Mouse (Mus musculus) midbrain, embryonic 13.5 days (tissue): ENCODE measurements around the gene Sarm1. TPM values are rescaled to one million over a fixed set of nuclear protein-coding genes. Genes with fewer than 3 reads are reported as not detected.
"Not testable (repeated sequence)": the region's sequence is repeated elsewhere in the genome, so short reads cannot be mapped to it uniquely, and the experiment has no call there.

Experiments used
- ATAC-seq: fragments of 200-750 bp; cut with Nextera tagmentation; 2 replicates; pipeline ENCODE4 v1.8.0; 2017; ENCODE audit warnings: mild to moderate bottlenecking, moderate TSS enrichment, moderate library complexity
- H3K27ac ChIP-seq: fragments of 300-500 bp; sonication (generic); 2 replicates; pipeline ENCODE4 v1.5.1; 2015; ENCODE audit warnings: inconsistent platforms, mild to moderate bottlenecking, moderate library complexity
- H3K27me3 ChIP-seq: fragments of 300-500 bp; sonication (generic); 2 replicates; pipeline ENCODE4 v1.6.1; 2015; ENCODE audit warnings: mild to moderate bottlenecking, inconsistent platforms
- H3K36me3 ChIP-seq: fragments of 300-500 bp; sonication (generic); 2 replicates; pipeline ENCODE4 v1.6.1; 2015; ENCODE audit warnings: mild to moderate bottlenecking, inconsistent platforms
- H3K4me1 ChIP-seq: fragments of 300-500 bp; sonication (generic); replicated peaks from 2 replicates; pipeline ENCODE4 v1.6.1; 2015; ENCODE audit warnings: inconsistent platforms
- H3K4me2 ChIP-seq: fragments of 300-500 bp; sonication (generic); replicated peaks from 2 replicates; pipeline ENCODE4 v1.6.1; 2015; ENCODE audit warnings: moderate library complexity, mild to moderate bottlenecking, inconsistent platforms
- H3K4me3 ChIP-seq: fragments of 300-500 bp; sonication (generic); replicated peaks from 2 replicates; pipeline ENCODE4 v1.5.1; 2015; ENCODE audit warnings: mild to moderate bottlenecking, inconsistent platforms
- H3K9ac ChIP-seq: fragments of 300-500 bp; sonication (generic); replicated peaks from 2 replicates; pipeline ENCODE4 v1.6.1; 2015; ENCODE audit warnings: mild to moderate bottlenecking, inconsistent platforms
- H3K9me3 ChIP-seq: fragments of 300-500 bp; sonication (generic); 2 replicates; pipeline ENCODE4 v1.6.1; 2016; ENCODE audit warnings: mild to moderate bottlenecking, inconsistent platforms
- WGBS: fragments of 180-500 bp; shearing (Covaris S2); methylation state at CpG from one replicate; pipeline ENCODE4 v1.1.7; 2015; 5-methylcytosine and 5-hydroxymethylcytosine counted together
- polyA plus RNA-seq: library from polyadenylated mRNA; unstranded; fragments of >200 nt; fragmentation: Nextera tagmentation; extraction: Ambion mirVana; gene quantifications from 2 replicates; pipeline ENCODE4 v1.2.1, GENCODE M21; 2015

The Sarm1 gene
- polyA plus RNA-seq, result 41.4 and 47.8 TPM in 2 replicates

DNA sequence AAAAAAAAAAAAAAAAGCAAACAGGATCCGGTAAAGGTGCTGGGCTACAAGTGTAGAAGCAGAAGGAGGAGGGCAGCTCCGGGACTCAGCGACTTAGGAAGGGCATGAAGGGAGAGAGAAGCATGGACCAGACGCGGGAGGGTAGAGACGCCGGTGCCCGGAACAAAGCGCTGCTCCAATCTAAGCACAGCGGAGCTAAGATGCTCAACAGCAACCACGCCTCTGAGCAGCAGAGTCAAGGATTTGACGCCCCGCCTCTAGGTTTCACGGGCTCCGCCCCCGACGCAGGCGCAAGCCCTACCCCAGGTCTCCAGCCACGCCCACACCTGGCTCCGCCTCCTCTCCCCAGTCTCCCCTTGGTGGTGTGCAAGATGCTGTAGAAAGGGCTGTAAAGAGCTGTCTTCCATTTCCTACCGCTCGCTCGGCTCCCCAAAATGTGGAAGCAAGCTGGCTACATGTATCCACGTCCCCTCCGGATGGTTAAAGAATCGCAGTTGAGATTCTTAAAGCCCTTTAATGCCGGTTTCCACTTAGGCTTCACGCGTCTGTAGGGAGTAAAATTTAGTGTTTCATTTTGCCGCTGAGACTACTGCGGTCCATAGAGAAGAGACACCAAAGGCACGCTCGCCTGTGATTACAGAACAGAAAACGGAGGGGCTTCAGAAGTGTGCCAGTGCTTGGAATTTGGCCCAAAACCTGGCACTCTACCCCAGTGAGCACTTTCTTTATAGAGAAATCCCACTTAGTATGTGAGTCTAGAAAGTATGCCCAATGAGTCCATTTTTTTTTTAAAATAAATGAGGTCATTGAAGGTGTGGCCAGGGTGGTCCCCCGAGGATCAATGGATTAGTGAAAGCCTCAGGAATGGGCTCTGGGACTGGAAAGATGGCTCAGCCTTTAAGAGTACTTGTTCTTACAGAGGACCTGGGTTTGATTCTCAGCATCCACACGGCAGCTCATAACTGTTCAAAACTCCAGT, at the start of gene Sarm1:
Sarm1 (minus strand) TSS at position 211 of the 979 bp plus-strand sequence.
- peak; percentile 96 for ATAC-seq
- no peaks in the 10 kb centered on the region for H3K36me3 ChIP-seq
- H3K27ac ChIP-seq, result peak within 1 kb of the TSS; percentile 95
- H3K4me1 ChIP-seq, result peaks cover 41% of the 10 kb centered on the region
- H3K9me3 ChIP-seq, result no peaks in the 10 kb centered on the region
- H3K4me3 ChIP-seq, result peak within 1 kb of the TSS; percentile 88
- peak within 1 kb of the TSS; percentile 77 for H3K4me2 ChIP-seq
- WGBS, result 3% methylated on average over 36 of the region's 36 CpGs
- H3K27me3 ChIP-seq, result peaks cover 16% of the 10 kb centered on the region; the same call in 1 of the 2 replicates
- H3K9ac ChIP-seq, result peak within 1 kb of the TSS; percentile 77

DNA sequence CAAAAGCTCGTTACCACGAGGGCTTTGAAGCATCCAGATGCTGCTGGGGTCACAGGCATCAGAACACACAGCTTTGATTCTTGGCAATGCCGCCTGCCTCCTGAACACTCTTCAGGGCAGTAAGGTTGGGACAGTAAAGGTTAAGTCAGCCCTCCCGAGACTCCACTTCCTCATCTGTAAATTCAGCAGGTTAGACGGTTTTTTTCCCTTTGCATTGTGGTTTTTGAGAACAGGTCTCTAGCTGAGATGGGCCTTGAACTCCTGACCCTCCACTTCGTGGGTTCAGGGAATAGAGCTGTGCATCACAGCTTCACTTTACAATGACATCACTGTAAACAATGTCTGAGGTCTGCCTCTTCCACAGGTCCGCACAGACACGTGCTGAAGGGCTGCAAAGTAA, 47.6 kb upstream of the Sarm1 start:
- no peak for ATAC-seq

DNA sequence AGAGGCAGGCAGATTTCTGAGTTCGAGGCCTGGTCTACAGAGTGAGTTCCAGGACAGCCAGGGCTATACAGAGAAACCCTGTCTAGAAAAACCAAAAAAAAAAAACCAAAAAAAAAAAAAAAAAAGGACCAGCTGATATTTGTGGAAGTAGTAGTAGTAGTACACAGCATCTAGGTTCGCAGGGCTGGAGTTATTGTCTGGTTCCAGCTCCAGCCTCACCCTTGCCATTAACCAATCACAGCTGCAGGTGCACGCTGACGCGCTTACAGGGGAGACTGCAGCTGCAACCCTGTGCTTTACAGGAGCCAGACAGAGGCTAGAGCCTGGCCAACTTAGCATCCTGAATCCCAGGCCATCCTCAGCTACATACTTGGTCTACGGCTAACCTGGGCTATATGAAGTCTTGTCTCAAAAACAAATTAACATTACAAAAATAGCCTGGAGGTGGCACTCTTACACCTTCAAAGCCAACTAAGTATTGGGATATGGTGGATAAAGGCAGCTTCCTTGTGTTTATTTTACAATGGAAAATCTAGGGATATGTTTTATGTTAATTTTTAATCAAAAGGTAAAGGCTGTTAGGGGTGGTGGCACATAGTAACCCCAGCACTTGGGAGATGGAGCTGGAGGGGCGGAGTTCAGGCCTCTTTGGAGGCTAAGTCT, 47.0 kb upstream of the Sarm1 start:
- Histone ChIP-seq H3K27me3 (no peaks in the 10 kb centered on the region), H3K36me3 (peaks cover 36% of the 10 kb centered on the region), H3K9ac (no peak overlapping the region), H3K4me3 (no peak overlapping the region), H3K4me2 (no peak overlapping the region), H3K9me3 (no peaks in the 10 kb centered on the region), H3K4me1 (peaks cover 11% of the 10 kb centered on the region), H3K27ac (no peak overlapping the region)
- WGBS, result 97% methylated on average over 7 of the region's 7 CpGs
- ATAC-seq, result no peak

More for the DNA sequence above, 47.6 kb upstream of the Sarm1 start:
- Histone ChIP-seq H3K36me3 (peaks cover 30% of the 10 kb centered on the region), H3K27me3 (no peaks in the 10 kb centered on the region), H3K27ac (no peak overlapping the region), H3K4me1 (peaks cover 17% of the 10 kb centered on the region), H3K4me2 (no peak overlapping the region), H3K9me3 (no peaks in the 10 kb centered on the region), H3K9ac (no peak overlapping the region), H3K4me3 (no peak overlapping the region)
- 80% methylated on average over 8 of the region's 8 CpGs for WGBS

DNA sequence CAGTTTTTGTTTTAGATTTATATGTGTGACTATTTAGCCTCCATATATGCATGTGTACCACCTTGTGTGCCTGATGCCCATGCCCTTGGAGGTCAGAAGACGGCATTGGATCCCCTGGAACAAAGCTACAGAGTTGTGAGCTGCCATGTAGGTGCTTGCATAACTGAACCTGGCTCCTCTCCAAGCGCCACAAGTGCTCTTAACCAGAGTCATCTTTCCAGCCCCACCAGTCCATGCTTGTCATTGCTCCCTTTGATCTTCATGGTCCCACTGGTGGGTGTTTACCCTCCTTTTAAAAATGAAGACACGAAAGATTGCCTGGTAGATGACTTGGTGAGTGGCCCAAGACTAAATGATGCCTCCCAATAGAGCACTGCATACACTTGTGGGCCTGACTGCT, 42.8 kb upstream of the Sarm1 start:
- H3K36me3 ChIP-seq, result peaks cover 45% of the 10 kb centered on the region
- H3K4me3 ChIP-seq, result no peak overlapping the region
- 83% methylated on average over 3 of the region's 3 CpGs for WGBS
- no peak overlapping the region for H3K9ac ChIP-seq
- H3K27me3 ChIP-seq, result no peaks in the 10 kb centered on the region
- ATAC-seq, result no peak
- H3K27ac ChIP-seq, result no peak overlapping the region
- no peak overlapping the region for H3K4me2 ChIP-seq
- H3K9me3 ChIP-seq, result no peaks in the 10 kb centered on the region
- peaks cover 19% of the 10 kb centered on the region for H3K4me1 ChIP-seq

DNA sequence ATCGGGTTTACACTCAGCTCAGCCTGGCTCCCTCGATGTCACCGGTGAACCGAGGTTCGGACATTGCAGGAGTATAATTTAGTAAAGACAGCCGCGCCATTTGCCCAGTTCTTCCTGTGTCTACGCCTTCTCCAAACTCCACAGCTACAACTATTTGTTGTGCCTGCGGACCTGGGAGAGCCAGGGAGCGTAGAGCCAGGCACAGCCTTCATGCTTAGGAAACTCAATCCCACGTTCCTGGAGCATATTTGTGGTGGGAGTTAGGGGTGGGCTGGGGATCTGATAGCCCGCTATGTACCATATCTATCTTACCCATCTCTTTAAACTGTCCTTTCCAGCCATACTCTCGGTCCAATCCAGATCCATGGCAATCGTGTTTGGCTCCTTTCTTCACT, 39.1 kb upstream of the Sarm1 start:
- 5% methylated on average over 14 of the region's 14 CpGs for WGBS
- no peaks in the 10 kb centered on the region for H3K27me3 ChIP-seq
- H3K4me3 ChIP-seq, result peak overlapping the region; percentile 79
- H3K4me1 ChIP-seq, result peaks cover 32% of the 10 kb centered on the region
- peak overlapping the region; percentile 89 for H3K4me2 ChIP-seq
- peak overlapping the region; percentile 90 for H3K9ac ChIP-seq
- no peak for ATAC-seq
- H3K27ac ChIP-seq, result peak overlapping the region; percentile 86
- peaks cover 32% of the 10 kb centered on the region for H3K36me3 ChIP-seq
- no peaks in the 10 kb centered on the region for H3K9me3 ChIP-seq

DNA sequence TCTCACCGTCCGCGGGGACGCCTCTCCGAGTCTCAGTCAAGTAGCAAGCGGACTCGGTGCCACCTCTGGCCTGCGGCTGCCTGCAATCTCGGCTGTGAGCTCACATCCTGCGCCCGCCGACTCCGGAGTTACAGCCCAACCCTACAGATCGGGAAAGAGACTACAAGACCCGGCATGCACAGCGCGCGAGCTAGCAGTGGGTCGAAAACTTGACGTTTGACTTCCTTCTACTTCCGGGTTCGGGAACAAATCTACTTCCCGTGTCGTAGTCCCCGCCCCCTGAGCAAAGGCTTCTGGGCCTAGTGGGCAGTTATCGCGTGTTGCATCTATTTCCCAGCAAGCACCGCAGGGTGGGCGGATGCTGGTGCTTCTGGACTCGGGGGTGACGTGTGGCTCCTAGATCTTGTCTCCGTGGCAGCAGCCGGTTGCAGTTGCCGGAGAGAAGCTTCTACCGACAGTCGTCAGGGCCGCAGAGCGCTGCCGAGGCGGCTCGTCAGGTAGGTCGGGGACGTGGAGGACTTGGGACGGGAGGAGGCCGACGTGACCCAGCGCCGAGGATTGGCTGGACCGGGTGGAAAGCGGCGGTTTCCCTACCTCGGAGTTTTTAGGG, 38.6 kb upstream of the Sarm1 start, which contains the start of the genes Tnfaip1 and Ift20:
Tnfaip1 (minus strand) TSS at position 253 of the 610 bp plus-strand sequence.
Ift20 (plus strand) TSS at position 282 of the 610 bp plus-strand sequence.
- peak within 1 kb of the TSS; percentile 90 for H3K9ac ChIP-seq
- peak; percentile 99 for ATAC-seq

DNA sequence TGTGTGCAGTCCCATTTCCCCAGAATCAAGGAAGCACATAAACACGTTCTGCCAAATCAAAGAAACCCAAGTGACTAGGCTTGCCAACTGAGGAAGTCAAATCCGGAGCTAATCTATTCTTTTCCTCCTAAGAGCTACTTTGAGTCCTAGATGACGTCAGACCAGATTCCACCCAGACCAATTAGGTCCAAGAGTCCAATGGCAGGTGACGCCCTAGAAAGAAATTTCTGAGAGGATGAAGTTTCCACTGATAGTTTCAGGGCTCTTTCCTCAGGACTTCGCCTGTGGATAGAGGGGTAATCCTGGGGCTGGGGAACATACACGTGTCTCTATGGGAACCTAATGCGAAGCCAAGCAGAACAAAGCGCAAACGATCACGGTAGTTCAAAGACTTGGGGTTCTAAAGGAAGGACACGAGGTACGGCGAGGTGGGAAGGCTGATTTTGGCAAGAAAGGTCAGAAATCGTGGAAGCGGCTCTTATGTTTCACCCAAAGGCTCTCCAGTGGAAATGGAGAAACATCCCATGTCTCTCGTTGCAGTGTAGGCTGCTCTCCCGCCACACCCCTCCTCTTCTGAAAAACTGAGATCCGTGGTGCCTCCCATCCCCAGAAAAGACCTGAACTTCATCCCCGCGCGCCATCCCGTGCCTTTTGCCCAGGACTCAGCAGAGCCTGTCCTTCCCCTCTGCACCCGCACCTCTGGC, 38.0 kb upstream of the Sarm1 start:
- no peak; the same call in 1 of the 2 replicates for ATAC-seq
- Histone ChIP-seq H3K36me3 (peaks cover 22% of the 10 kb centered on the region), H3K9me3 (no peaks in the 10 kb centered on the region), H3K4me2 (peak overlapping the region; percentile 88), H3K4me3 (peak overlapping the region; percentile 79), H3K27me3 (no peaks in the 10 kb centered on the region), H3K27ac (peak overlapping the region; percentile 92), H3K4me1 (peaks cover 32% of the 10 kb centered on the region), H3K9ac (peak overlapping the region; percentile 85)
- under 1% methylated on average over 23 of the region's 23 CpGs for WGBS

More for the DNA sequence above, 38.6 kb upstream of the Sarm1 start, which contains the start of the genes Tnfaip1 and Ift20:
- WGBS, result under 1% methylated on average over 52 of the region's 52 CpGs
- Histone ChIP-seq H3K27me3 (no peaks in the 10 kb centered on the region), H3K4me1 (peaks cover 32% of the 10 kb centered on the region), H3K36me3 (peaks cover 28% of the 10 kb centered on the region), H3K27ac (peak within 1 kb of the TSS; percentile 92), H3K4me2 (peak within 1 kb of the TSS; percentile 89), H3K9me3 (no peaks in the 10 kb centered on the region), H3K4me3 (peak within 1 kb of the TSS; percentile 79)

DNA sequence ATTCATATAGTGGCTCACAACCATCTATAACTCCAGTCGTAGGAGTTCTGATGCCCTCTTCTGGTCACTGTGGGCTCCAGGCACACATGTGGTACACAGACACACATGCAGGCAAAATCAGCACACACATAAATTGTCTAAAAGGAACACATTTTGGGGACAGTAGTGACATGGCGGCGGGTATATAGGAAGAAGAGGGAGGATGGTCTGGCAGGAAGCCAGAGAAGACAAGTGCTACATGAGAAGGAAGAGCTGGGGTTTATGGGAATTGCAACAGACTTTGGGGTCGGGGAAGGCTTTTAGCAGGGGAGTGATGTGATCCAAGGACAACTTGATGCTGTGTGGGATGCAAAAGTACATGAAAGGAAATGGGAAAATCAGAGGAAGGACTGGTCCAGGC, 37.0 kb upstream of the Sarm1 start:
- H3K27me3 ChIP-seq, result no peaks in the 10 kb centered on the region
- no peak overlapping the region for H3K27ac ChIP-seq
- no peaks in the 10 kb centered on the region for H3K9me3 ChIP-seq
- peak overlapping the region; percentile 79 for H3K4me3 ChIP-seq
- peak overlapping the region; percentile 88 for H3K4me2 ChIP-seq
- no peak for ATAC-seq
- no peak overlapping the region for H3K9ac ChIP-seq
- peaks cover 32% of the 10 kb centered on the region for H3K4me1 ChIP-seq
- H3K36me3 ChIP-seq, result peaks cover 20% of the 10 kb centered on the region
- WGBS, result 91% methylated on average over 4 of the region's 4 CpGs

DNA sequence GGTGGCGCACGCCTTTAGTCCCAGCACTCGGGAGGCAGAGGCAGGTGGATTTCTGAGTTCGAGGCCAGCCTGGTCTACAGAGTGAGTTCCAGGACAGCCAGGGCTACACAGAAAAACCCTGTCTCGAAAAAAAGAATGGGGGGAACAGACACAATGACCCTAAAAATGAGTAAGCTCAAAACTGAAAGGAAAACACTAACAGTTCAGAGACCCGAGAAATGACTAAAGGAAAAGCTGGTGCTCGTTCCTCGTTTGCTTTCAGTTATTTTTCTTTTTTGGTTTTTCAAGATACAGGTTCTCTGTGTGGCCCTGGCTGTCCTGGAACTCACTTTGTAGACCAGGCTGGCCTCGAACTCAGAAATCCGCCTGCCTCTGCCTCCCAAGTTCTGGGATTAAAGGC, 34.0 kb upstream of the Sarm1 start:
- WGBS, result 91% methylated on average over 10 of the region's 10 CpGs
- H3K9me3 ChIP-seq, H3K4me2 ChIP-seq, H3K9ac ChIP-seq, H3K4me3 ChIP-seq, ATAC-seq, H3K27ac ChIP-seq, H3K27me3 ChIP-seq: not testable (repeated sequence)
- Histone ChIP-seq H3K4me1 (peaks cover 15% of the 10 kb centered on the region), H3K36me3 (peaks cover 37% of the 10 kb centered on the region)

DNA sequence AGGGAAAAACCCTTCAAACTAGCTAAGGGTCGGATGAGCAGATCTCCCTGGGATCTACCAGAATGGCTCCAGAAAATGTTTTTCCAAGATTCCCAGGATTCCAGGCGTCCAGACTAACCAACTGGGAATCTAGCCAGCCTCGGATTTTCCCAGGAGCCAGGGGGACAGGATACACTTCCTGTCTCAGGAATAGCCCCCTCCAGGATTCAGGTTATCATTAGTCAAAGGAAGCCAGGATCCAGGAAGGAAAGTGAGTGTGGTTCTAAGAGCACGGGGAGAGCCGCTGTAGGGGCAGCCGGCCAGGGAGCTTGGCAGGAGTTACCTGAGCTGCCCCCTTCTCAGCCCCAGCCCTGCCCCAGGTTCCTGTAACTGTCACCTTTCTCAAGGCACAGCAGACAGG, 33.5 kb upstream of the Sarm1 start:
- Histone ChIP-seq H3K9ac (no peak overlapping the region), H3K27ac (no peak overlapping the region), H3K27me3 (no peaks in the 10 kb centered on the region), H3K36me3 (peaks cover 41% of the 10 kb centered on the region), H3K9me3 (no peaks in the 10 kb centered on the region), H3K4me1 (peaks cover 15% of the 10 kb centered on the region), H3K4me3 (no peak overlapping the region), H3K4me2 (no peak overlapping the region)
- no peak for ATAC-seq
- 87% methylated on average over 6 of the region's 6 CpGs for WGBS

DNA sequence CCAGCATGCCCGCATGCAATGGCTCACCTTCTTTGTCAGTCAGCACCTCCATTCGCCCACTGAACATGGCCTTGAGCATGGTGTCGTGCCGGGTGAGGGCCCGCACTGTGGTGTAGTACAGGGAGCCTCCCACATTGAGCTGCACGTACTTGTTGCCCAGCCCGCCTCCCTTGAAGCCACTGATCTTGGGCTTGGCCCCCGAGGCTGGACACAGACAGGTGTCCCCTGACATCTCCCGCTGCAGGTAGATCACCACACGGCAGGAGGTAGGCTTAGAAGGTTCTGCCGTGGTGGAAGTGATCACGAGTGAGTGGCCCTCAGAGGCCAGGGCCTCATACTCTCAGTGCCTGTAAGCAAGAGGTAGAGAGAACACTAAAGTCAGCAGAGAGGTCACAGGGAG, 32.4 kb upstream of the Sarm1 start:
- Histone ChIP-seq H3K9me3 (no peaks in the 10 kb centered on the region), H3K4me2 (no peak overlapping the region), H3K27me3 (no peaks in the 10 kb centered on the region), H3K4me1 (peaks cover 9% of the 10 kb centered on the region), H3K36me3 (peaks cover 52% of the 10 kb centered on the region), H3K27ac (no peak overlapping the region), H3K4me3 (no peak overlapping the region), H3K9ac (no peak overlapping the region)
- WGBS, result 94% methylated on average over 12 of the region's 12 CpGs
- ATAC-seq, result no peak
